Mouse (Mus musculus): ENCODE data around the gene Nup133. TPM values are rescaled to one million over a fixed set of nuclear protein-coding genes. Genes with fewer than 3 reads are reported as not detected.
A peak's percentile ranks its signal among the peaks of the same experiment; 100 is the strongest.

The Nup133 gene
- polyA plus RNA-seq, 1 experiment from 2014 or later, result 32.1 TPM

DNA sequence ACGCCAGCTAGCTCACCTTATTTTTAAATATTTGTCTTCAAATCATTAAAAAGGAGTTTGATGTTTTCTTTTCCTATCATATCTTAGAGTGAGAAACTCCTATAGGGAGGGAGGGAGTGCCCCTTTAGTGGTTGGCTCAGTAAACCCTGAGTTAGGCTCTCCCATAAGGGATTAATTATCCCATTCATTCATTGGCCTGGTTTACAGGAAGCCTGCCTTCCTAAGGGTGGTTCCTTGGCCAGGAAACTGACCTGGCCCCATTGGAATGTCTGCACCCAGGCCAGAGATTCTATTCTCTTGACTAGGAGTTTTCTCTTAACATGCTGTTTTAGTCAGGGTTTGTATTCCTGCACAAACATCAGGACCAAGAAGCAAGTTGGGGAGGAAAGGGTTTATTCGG is 61.1 kb downstream of the Nup133 start:
- Histone ChIP-seq H3K4me3 (no peak overlapping the region), H3K9me3 (replicated peaks) (no peaks in the 10 kb centered on the region), H3K27me3 (replicated peaks) (peaks cover 52% of the 10 kb centered on the region), H3K9ac (no peak overlapping the region), H3K4me2 (no peak overlapping the region), H3K36me3 (no peaks in the 10 kb centered on the region), H3K4me1 (replicated peaks) (peaks cover 35% of the 10 kb centered on the region), H3K27ac (ENCODE audit: poor library complexity, severe bottlenecking) (no peak overlapping the region)
- no peak for ATAC-seq (ENCODE audit: insufficient number of reproducible peaks, low FRiP score)
- 69% methylated on average over 2 of the region's 2 CpGs for whole genome bisulfite sequencing

GRCm38 (mm10) chr8:123887163-123887562 is 61.9 kb downstream of the Nup133 start:
- ATAC-seq (ENCODE audit: insufficient number of reproducible peaks, low FRiP score), result no peak
- Histone ChIP-seq H3K36me3 (no peaks in the 10 kb centered on the region), H3K4me2 (no peak overlapping the region), H3K4me1 (replicated peaks) (peaks cover 36% of the 10 kb centered on the region), H3K4me3 (no peak overlapping the region), H3K9ac (no peak overlapping the region), H3K27ac (ENCODE audit: poor library complexity, severe bottlenecking) (no peak overlapping the region), H3K27me3 (replicated peaks) (peaks cover 44% of the 10 kb centered on the region), H3K9me3 (replicated peaks) (no peaks in the 10 kb centered on the region)
- WGBS, result 89% methylated on average over 4 of the region's 4 CpGs

- H3K4me1 ChIP-seq (replicated peaks), result peaks cover 28% of the 10 kb centered on the region
- no peaks in the 10 kb centered on the region for H3K9me3 ChIP-seq (replicated peaks)
- peaks cover 30% of the 10 kb centered on the region for H3K27me3 ChIP-seq (replicated peaks)
- WGBS, result 11% methylated on average over 14 of the region's 14 CpGs
- H3K9ac ChIP-seq, result 0 out of 2 replicates have a peak overlapping the region, but pooled peaks have one; percentile 39
- no peaks in the 10 kb centered on the region for H3K36me3 ChIP-seq
- peak; percentile 59; the same call in 1 of the 2 replicates for ATAC-seq (ENCODE audit: insufficient number of reproducible peaks, low FRiP score)
- no peak overlapping the region for H3K4me3 ChIP-seq
- H3K27ac ChIP-seq (ENCODE audit: poor library complexity, severe bottlenecking), result peak overlapping the region; percentile 63
- H3K4me2 ChIP-seq, result peak overlapping the region; percentile 51
Measured at GRCm38 (mm10) chr8:123884721-123885565, 64.1 kb downstream of the Nup133 start.

DNA sequence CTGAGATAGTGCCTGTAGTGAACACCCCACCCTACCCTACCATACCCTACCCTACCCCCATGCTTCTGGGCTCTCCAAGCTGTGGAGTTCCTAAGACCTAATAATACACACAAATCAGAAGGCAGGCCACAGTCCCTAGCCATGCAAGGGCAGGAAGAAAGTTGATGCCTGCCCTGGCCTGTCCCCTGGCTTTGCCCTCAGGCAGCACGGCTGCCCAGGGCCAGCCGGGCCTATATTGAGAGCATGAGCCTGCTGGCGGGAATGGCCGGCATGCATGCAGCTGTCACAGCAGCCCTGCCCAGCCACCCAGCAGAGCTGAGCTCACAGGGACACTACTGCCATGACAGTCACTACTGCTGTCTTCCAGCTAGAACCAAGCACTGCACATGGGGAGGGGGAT is 66.0 kb downstream of the Nup133 start:
- Histone ChIP-seq H3K4me3 (no peak overlapping the region), H3K27me3 (replicated peaks) (peaks cover 19% of the 10 kb centered on the region), H3K9ac (0 out of 2 replicates have a peak overlapping the region, but pooled peaks have one; percentile 34), H3K36me3 (no peaks in the 10 kb centered on the region), H3K27ac (ENCODE audit: poor library complexity, severe bottlenecking) (no peak overlapping the region), H3K9me3 (replicated peaks) (no peaks in the 10 kb centered on the region), H3K4me1 (replicated peaks) (peaks cover 31% of the 10 kb centered on the region), H3K4me2 (no peak overlapping the region)
- 57% methylated on average over 4 of the region's 4 CpGs for WGBS
- no peak for ATAC-seq (ENCODE audit: insufficient number of reproducible peaks, low FRiP score)

- Histone ChIP-seq H3K27me3 (replicated peaks) (peaks cover 19% of the 10 kb centered on the region), H3K9me3 (replicated peaks) (no peaks in the 10 kb centered on the region), H3K27ac (ENCODE audit: poor library complexity, severe bottlenecking) (no peak overlapping the region), H3K4me1 (replicated peaks) (peaks cover 31% of the 10 kb centered on the region), H3K36me3 (no peaks in the 10 kb centered on the region), H3K4me3 (no peak overlapping the region), H3K9ac (no peak overlapping the region), H3K4me2 (no peak overlapping the region)
- 42% methylated on average over 2 of the region's 2 CpGs for WGBS
- no peak for ATAC-seq (ENCODE audit: insufficient number of reproducible peaks, low FRiP score)
Measured at GRCm38 (mm10) chr8:123882412-123882811, 66.7 kb downstream of the Nup133 start.

DNA sequence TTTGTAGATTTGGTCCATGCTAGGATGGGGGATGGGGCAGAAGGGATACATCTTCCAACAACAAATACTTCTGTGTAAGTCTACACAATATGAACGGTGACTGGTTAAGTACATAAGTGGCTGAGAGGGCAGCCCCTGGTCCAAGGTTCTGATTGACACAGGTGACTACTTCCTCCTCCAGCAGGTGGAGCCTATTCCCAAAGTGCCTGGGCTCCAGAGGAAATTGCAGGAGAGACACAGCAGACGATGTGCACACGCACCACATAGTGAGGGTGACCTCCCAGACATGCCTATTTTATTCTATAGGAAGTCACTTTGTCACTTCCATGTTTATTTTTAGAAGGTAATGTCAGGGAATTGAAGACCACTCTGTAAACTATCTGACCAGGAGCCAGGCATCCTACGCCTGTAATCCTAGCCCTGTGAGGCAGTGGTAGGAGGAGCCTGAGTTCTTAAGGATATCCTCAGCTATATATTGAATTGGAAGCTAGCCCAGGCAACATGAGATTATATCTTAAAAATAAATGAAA is 68.2 kb downstream of the Nup133 start:
- Histone ChIP-seq H3K4me3 (no peak overlapping the region), H3K9ac (no peak overlapping the region), H3K27ac (ENCODE audit: poor library complexity, severe bottlenecking) (no peak overlapping the region), H3K9me3 (replicated peaks) (no peaks in the 10 kb centered on the region), H3K36me3 (no peaks in the 10 kb centered on the region), H3K4me2 (no peak overlapping the region), H3K4me1 (replicated peaks) (peaks cover 35% of the 10 kb centered on the region), H3K27me3 (replicated peaks) (peaks cover 12% of the 10 kb centered on the region)
- WGBS, result 35% methylated on average over 4 of the region's 4 CpGs
- no peak for ATAC-seq (ENCODE audit: insufficient number of reproducible peaks, low FRiP score)

GRCm38 (mm10) chr8:123880271-123880670 is 68.8 kb downstream of the Nup133 start:
- peaks cover 7% of the 10 kb centered on the region for H3K27me3 ChIP-seq (replicated peaks)
- ATAC-seq (ENCODE audit: insufficient number of reproducible peaks, low FRiP score), result no peak
- H3K4me3 ChIP-seq, result no peak overlapping the region
- H3K4me1 ChIP-seq (replicated peaks), result peaks cover 35% of the 10 kb centered on the region
- no peaks in the 10 kb centered on the region for H3K36me3 ChIP-seq
- H3K4me2 ChIP-seq, result no peak overlapping the region
- 67% methylated on average over 10 of the region's 10 CpGs for WGBS
- no peaks in the 10 kb centered on the region for H3K9me3 ChIP-seq (replicated peaks)
- no peak overlapping the region for H3K9ac ChIP-seq
- no peak overlapping the region for H3K27ac ChIP-seq (ENCODE audit: poor library complexity, severe bottlenecking)

- WGBS, result 56% methylated on average over 2 of the region's 2 CpGs
- no peak overlapping the region for H3K9ac ChIP-seq
- no peak overlapping the region for H3K4me2 ChIP-seq
- no peaks in the 10 kb centered on the region for H3K27me3 ChIP-seq (replicated peaks)
- no peak for ATAC-seq (ENCODE audit: insufficient number of reproducible peaks, low FRiP score)
- peaks cover 24% of the 10 kb centered on the region for H3K4me1 ChIP-seq (replicated peaks)
- no peak overlapping the region for H3K27ac ChIP-seq (ENCODE audit: poor library complexity, severe bottlenecking)
- H3K4me3 ChIP-seq, result no peak overlapping the region
- no peaks in the 10 kb centered on the region for H3K9me3 ChIP-seq (replicated peaks)
- no peaks in the 10 kb centered on the region for H3K36me3 ChIP-seq
Measured at GRCm38 (mm10) chr8:123877865-123878264, 71.2 kb downstream of the Nup133 start.

DNA sequence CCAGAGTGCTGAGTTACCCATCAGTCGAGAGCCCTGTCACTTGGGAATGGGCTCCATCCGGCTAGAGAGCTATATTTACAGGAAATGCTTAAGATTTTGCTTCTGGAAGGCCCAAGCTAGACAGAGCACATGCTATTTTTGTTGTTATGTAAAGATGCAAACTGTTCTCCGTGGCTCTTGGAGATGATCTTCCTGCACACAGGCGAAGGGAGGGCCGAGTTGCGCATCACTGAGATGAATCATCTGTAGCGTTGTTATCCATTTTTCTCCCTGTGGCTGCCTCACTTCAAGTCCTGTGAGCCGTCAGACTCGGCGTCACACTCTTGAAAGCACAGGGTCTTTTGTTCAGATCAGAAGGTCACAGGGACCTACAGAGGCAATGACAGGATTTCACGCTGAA is 74.7 kb downstream of the Nup133 start:
- no peaks in the 10 kb centered on the region for H3K36me3 ChIP-seq

DNA sequence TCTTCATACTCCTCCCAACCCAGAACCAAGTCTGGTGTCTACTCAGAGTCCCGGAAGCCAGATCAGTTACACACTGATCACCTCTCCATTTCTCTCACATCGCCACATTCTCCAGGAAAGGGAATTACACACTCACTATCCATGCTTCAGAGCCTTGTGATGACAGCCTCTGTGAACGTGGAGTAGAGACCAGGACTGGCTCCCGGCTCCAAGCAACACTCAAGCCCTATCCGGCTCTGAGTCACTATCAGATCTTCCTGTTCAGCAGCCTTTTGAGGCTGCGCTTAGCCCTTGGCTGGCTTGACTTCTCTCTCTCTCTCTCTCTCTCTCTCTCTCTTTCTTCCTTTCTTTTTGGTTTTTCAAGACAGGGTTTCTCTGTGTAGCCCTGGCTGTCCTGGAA is 75.7 kb downstream of the Nup133 start:
- WGBS, result 20% methylated on average over 6 of the region's 6 CpGs
- Histone ChIP-seq H3K27me3 (replicated peaks) (no peaks in the 10 kb centered on the region), H3K4me3 (no peak overlapping the region), H3K36me3 (no peaks in the 10 kb centered on the region), H3K9ac (no peak overlapping the region), H3K27ac (ENCODE audit: poor library complexity, severe bottlenecking) (peak overlapping the region; percentile 12; the same call in 1 of the 2 replicates), H3K4me2 (no peak overlapping the region), H3K4me1 (replicated peaks) (peaks cover 23% of the 10 kb centered on the region), H3K9me3 (replicated peaks) (no peaks in the 10 kb centered on the region)
- no peak; the same call in 1 of the 2 replicates for ATAC-seq (ENCODE audit: insufficient number of reproducible peaks, low FRiP score)

More for the DNA sequence above, 74.7 kb downstream of the Nup133 start:
- ATAC-seq (ENCODE audit: insufficient number of reproducible peaks, low FRiP score), result no peak
- H3K4me2 ChIP-seq, result no peak overlapping the region
- no peak overlapping the region for H3K9ac ChIP-seq
- H3K4me1 ChIP-seq (replicated peaks), result peaks cover 25% of the 10 kb centered on the region
- WGBS, result 66% methylated on average over 11 of the region's 11 CpGs
- H3K4me3 ChIP-seq, result no peak overlapping the region
- no peaks in the 10 kb centered on the region for H3K9me3 ChIP-seq (replicated peaks)
- no peak overlapping the region for H3K27ac ChIP-seq (ENCODE audit: poor library complexity, severe bottlenecking)
- no peaks in the 10 kb centered on the region for H3K27me3 ChIP-seq (replicated peaks)

DNA sequence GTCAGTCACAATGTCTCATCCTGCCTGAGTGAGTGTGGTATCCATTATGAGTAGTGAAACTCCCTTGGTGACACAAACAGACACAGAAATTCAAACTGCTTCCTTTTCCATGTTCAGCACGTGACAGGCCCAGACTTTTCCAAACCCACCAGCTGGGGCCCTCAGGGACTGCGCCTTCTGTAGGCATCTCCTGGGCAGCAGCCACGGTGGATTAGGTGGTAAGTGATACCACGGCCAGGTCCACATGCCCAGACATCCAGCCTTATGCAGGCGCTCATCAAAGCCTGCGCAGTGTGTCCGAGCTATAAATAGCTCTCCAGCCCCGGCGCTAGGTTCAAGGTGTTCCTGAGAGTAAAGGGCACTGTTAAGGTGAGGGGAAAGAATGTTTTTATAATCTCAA is 77.0 kb downstream of the Nup133 start:
- no peaks in the 10 kb centered on the region for H3K36me3 ChIP-seq
- ATAC-seq (ENCODE audit: insufficient number of reproducible peaks, low FRiP score), result peak; percentile 9; the same call in 1 of the 2 replicates

More for the DNA sequence above, 77.0 kb downstream of the Nup133 start:
- no peak overlapping the region for H3K4me3 ChIP-seq
- no peaks in the 10 kb centered on the region for H3K27me3 ChIP-seq (replicated peaks)
- peaks cover 21% of the 10 kb centered on the region for H3K4me1 ChIP-seq (replicated peaks)
- H3K27ac ChIP-seq (ENCODE audit: poor library complexity, severe bottlenecking), result 0 out of 2 replicates have a peak overlapping the region, but pooled peaks have one; percentile 23
- H3K9ac ChIP-seq, result no peak overlapping the region
- H3K9me3 ChIP-seq (replicated peaks), result no peaks in the 10 kb centered on the region
- WGBS, result 36% methylated on average over 9 of the region's 9 CpGs
- no peak overlapping the region for H3K4me2 ChIP-seq
